Mouse (Mus musculus): ENCODE measurements around the gene Pgp.

Gene Pgp

GRCm38 (mm10) chr17:24514270-24515257, 44.4 kb downstream of the Pgp start:
- in situ Hi-C loops (cut with MboI, MseI): no loop called here

GRCm38 (mm10) chr17:24520450-24520849, 50.3 kb downstream of the Pgp start:
- in situ Hi-C loops (cut with MboI, MseI): loop anchor here (5.0 kb wide), 1 partner anchor 38 kb away; no protein-coding TSS in a partner anchor
